Mouse (Mus musculus): Measurements from ENCODE around the gene Gja6.

GRCm38 (mm10) chrX:160906477-160906876 lies 375 bp downstream of the Gja6 start:
- no peak for TF ChIP-seq CTCF (conservative IDR thresholded peaks at IDR 0.05; ENCODE audit: low read length)
- TF ChIP-seq NANOG (IDR thresholded peaks at IDR 0.05; ENCODE audit: borderline replicate concordance, low read length) = no peak
- TF ChIP-seq POU5F1 (IDR thresholded peaks at IDR 0.05; ENCODE audit: borderline replicate concordance, low read length) = no peak

Data from E14TG2a.4 (cell line).